ENCODE assay signal across 8 mouse cellular contexts in the genomic region with DNA sequence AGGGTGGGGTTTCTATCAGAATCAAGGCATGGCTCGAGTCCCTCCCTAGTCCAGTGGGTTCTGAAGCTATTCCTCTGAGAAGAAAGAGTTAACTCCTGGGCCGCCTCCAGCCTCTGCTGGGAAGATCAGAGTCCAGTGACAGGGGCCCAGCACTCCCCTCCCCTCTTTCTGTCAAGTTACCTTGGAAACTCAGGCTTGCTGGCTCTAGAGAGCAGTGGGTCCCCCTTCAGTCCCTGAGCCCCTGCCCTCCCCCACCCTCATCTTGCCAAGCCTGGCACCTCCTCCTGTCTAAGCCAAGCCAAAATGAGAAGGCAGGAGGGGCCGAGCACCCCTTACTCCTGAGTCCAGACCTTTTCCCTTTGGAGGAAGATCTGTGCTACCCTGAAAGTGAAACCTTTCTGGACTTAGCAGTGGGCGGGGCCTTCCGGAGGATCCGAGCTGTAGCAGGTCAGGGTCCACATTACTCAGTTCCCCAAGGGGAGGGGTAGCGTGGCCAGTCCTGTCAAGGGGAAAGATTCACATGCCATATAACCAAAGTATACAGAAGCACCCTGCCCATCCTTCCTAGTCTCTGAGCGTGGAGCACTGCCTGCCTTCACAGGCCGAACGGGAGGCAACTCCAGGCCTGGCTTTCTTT. TPM values are rescaled to one million over a fixed set of nuclear protein-coding genes. Genes with fewer than 3 reads are reported as not detected.
DNase-seq lines count a peak whose midpoint lies in the region; ATAC-seq and TF ChIP-seq lines count a peak whose summit lies in the region.

No protein-coding gene starts in this region.

- H3K36me3 ChIP-seq in embryonic facial prominence, embryonic 12.5 days: no peaks in the 10 kb centered on the region
- no peaks in the 10 kb centered on the region; the same call in 1 of the 2 replicates for H3K36me3 ChIP-seq in kidney, adult 2 months (ENCODE audit: control insufficient read depth, insufficient read depth, low read length)
- 0 out of 2 replicates have a peak, but pooled peaks cover 2% of the 10 kb centered on the region for H3K36me3 ChIP-seq in liver, embryonic 16.5 days (ENCODE audit: control insufficient read depth, insufficient read depth)

- H3K9ac ChIP-seq in embryonic facial prominence, embryonic 12.5 days: no peak overlapping the region
- H3K9ac ChIP-seq in liver, embryonic 16.5 days (ENCODE audit: low read depth, low read length): no peak overlapping the region

- WGBS in embryonic facial prominence, embryonic 12.5 days: 32% methylated on average over 10 of the region's 10 CpGs
- WGBS in kidney, adult 2 months: 36% methylated on average over 10 of the region's 10 CpGs
- 60% methylated on average over 10 of the region's 10 CpGs for WGBS in liver, embryonic 16.5 days (ENCODE audit: insufficient replicate concordance)

- peak overlapping the region; percentile 9; the same call in 1 of the 2 replicates for H3K4me2 ChIP-seq in embryonic facial prominence, embryonic 12.5 days (replicated peaks)
- peak overlapping the region; percentile 37 for H3K4me2 ChIP-seq in liver, embryonic 16.5 days (ENCODE audit: low read depth, low read length)

- H3K9me3 ChIP-seq in embryonic facial prominence, embryonic 12.5 days: no peaks in the 10 kb centered on the region
- no peaks in the 10 kb centered on the region for H3K9me3 ChIP-seq in liver, embryonic 16.5 days (replicated peaks; ENCODE audit: control insufficient read depth, low read length)

- H3K27ac ChIP-seq in embryonic facial prominence, embryonic 12.5 days: 0 out of 2 replicates have a peak overlapping the region, but pooled peaks have one; percentile 4
- peak overlapping the region; percentile 24 for H3K27ac ChIP-seq in kidney, adult 2 months (ENCODE audit: insufficient read depth, low read depth, low read length)
- peak overlapping the region; percentile 66 for H3K27ac ChIP-seq in liver, embryonic 16.5 days (ENCODE audit: low read length)

- TF ChIP-seq CTCF in kidney, adult 2 months (conservative IDR thresholded peaks at IDR 0.05; ENCODE audit: insufficient read depth, insufficient read length, low read depth, low read length): no peak

- peaks cover 54% of the 10 kb centered on the region for H3K4me1 ChIP-seq in embryonic facial prominence, embryonic 12.5 days
- H3K4me1 ChIP-seq in kidney, adult 2 months (ENCODE audit: control insufficient read depth, insufficient read depth, low read length): peaks cover 50% of the 10 kb centered on the region
- peaks cover 34% of the 10 kb centered on the region for H3K4me1 ChIP-seq in liver, embryonic 16.5 days (ENCODE audit: control insufficient read depth, low read depth, low read length)

- ATAC-seq in embryonic facial prominence, embryonic 12.5 days (ENCODE audit: insufficient number of reproducible peaks, insufficient read depth, low FRiP score, low TSS enrichment): peak; percentile 8; the same call in 1 of the 2 replicates
- ATAC-seq in liver, embryonic 16.5 days (ENCODE audit: low read depth): peak; percentile 76
- ATAC-seq in megakaryocyte-erythroid progenitor cell, adult 5-6 weeks (replicated peaks; ENCODE audit: low FRiP score, low TSS enrichment, poor library complexity, severe bottlenecking): no peak

- H3K27me3 ChIP-seq in embryonic facial prominence, embryonic 12.5 days: peaks cover 24% of the 10 kb centered on the region
- no peaks in the 10 kb centered on the region for H3K27me3 ChIP-seq in kidney, adult 2 months (replicated peaks; ENCODE audit: control insufficient read depth, insufficient read depth, low read length)
- H3K27me3 ChIP-seq in liver, embryonic 16.5 days (ENCODE audit: control insufficient read depth, insufficient read depth, low read depth, low read length): no peaks in the 10 kb centered on the region

- TF ChIP-seq POLR2A in kidney, adult 2 months (IDR thresholded peaks at IDR 0.05; ENCODE audit: low read depth, low read length): no peak

- peak; percentile 72 for DNase-seq in adrenal gland, adult 2 months
- DNase-seq in adrenal gland, adult 8-10 months: no peak
- DNase-seq in kidney, adult 2 months: peak; percentile 91
- no peak for DNase-seq in adipocyte (ENCODE audit: low spot score)
- no peak for DNase-seq in left cerebral cortex, adult 9 months (ENCODE audit: low spot score in 2 of 2)

- H3K4me3 ChIP-seq in embryonic facial prominence, embryonic 12.5 days: no peak overlapping the region
- H3K4me3 ChIP-seq in kidney, adult 2 months (ENCODE audit: insufficient read depth, low read depth, low read length): no peak overlapping the region
- H3K4me3 ChIP-seq in liver, embryonic 16.5 days (ENCODE audit: low read depth, low read length): 0 out of 2 replicates have a peak overlapping the region, but pooled peaks have one; percentile 3

RNA-seq across cellular contexts. Expression of gene Tmem104, which starts 9.6 kb away (rescaled TPM):
- total RNA-seq in adrenal gland, adult 2 months (2021): 10 to 100 TPM; 23.7 to 27.9 TPM
- 26.5 and 34.7 TPM in 2 replicates for polyA plus RNA-seq in adrenal gland, adult 2 months (2012; rRNA removed)
- 10 to 100 TPM; 24.8 to 34.0 (median 27.3) TPM for total RNA-seq in adrenal gland, adult 8-10 months (2022)
- 10.1 and 13.4 TPM in 2 replicates for polyA plus RNA-seq in embryonic facial prominence, embryonic 12.5 days (2016; fragmentation: Nextera tagmentation; extraction: Ambion mirVana)
- polyA plus RNA-seq in kidney, adult 2 months (2012; rRNA removed): 13.0 and 14.8 TPM in 2 replicates
- 5.9 and 6.4 TPM in 2 replicates for polyA plus RNA-seq in liver, embryonic 16.5 days (2015; fragmentation: Nextera tagmentation; extraction: Ambion mirVana)
- 5.0 and 10.1 TPM in 2 replicates for total RNA-seq in megakaryocyte-erythroid progenitor cell, adult 5-6 weeks (2014; fragmentation: Nextera tagmentation)
- 1.8 and 7.9 TPM in 2 replicates for total RNA-seq in megakaryocyte-erythroid progenitor cell, adult 5-6 weeks (2017)

RNA-seq across cellular contexts. Expression of gene Nat9, which starts 10.0 kb away (rescaled TPM):
- total RNA-seq in adrenal gland, adult 2 months (2021): 10 to 100 TPM; 20.0 to 29.2 TPM
- 12.0 and 16.2 TPM in 2 replicates for polyA plus RNA-seq in adrenal gland, adult 2 months (2012; rRNA removed)
- total RNA-seq in adrenal gland, adult 8-10 months (2022): 10 to 100 TPM; 29.0 to 32.1 (median 30.3) TPM
- polyA plus RNA-seq in embryonic facial prominence, embryonic 12.5 days (2016; fragmentation: Nextera tagmentation; extraction: Ambion mirVana): 21.8 and 23.7 TPM in 2 replicates
- polyA plus RNA-seq in kidney, adult 2 months (2012; rRNA removed): 32.4 and 35.3 TPM in 2 replicates
- polyA plus RNA-seq in liver, embryonic 16.5 days (2015; fragmentation: Nextera tagmentation; extraction: Ambion mirVana): 12.7 TPM in 2 replicates
- total RNA-seq in megakaryocyte-erythroid progenitor cell, adult 5-6 weeks (2014; fragmentation: Nextera tagmentation): 15.0 and 24.9 TPM in 2 replicates
- total RNA-seq in megakaryocyte-erythroid progenitor cell, adult 5-6 weeks (2017): 19.4 and 51.5 TPM in 2 replicates

RNA-seq across cellular contexts. Expression of gene Slc9a3r1, which starts 14.5 kb away (rescaled TPM):
- 10 to 100 TPM; 15.6 to 26.2 TPM for total RNA-seq in adrenal gland, adult 2 months (2021)
- 14.8 and 15.0 TPM in 2 replicates for polyA plus RNA-seq in adrenal gland, adult 2 months (2012; rRNA removed)
- 10 to 100 TPM; 21.0 to 25.6 (median 22.2) TPM for total RNA-seq in adrenal gland, adult 8-10 months (2022)
- polyA plus RNA-seq in embryonic facial prominence, embryonic 12.5 days (2016; fragmentation: Nextera tagmentation; extraction: Ambion mirVana): 34.6 and 35.4 TPM in 2 replicates
- 229 and 239 TPM in 2 replicates for polyA plus RNA-seq in kidney, adult 2 months (2012; rRNA removed)
- 78.8 and 88.7 TPM in 2 replicates for polyA plus RNA-seq in liver, embryonic 16.5 days (2015; fragmentation: Nextera tagmentation; extraction: Ambion mirVana)
- total RNA-seq in megakaryocyte-erythroid progenitor cell, adult 5-6 weeks (2014; fragmentation: Nextera tagmentation): 20.4 and 22.2 TPM in 2 replicates
- total RNA-seq in megakaryocyte-erythroid progenitor cell, adult 5-6 weeks (2017): 25.9 and 28.3 TPM in 2 replicates

RNA-seq across cellular contexts. Expression of gene Cd300lf, which starts 43.9 kb away (rescaled TPM):
- total RNA-seq in adrenal gland, adult 2 months (2021): under 1 TPM; 0.55 to 0.90 TPM
- polyA plus RNA-seq in adrenal gland, adult 2 months (2012; rRNA removed): 1.00 and 1.3 TPM in 2 replicates
- 1 to 10 TPM in 3 of 4 experiments, under 1 TPM in 1; 0.95 to 1.9 (median 1.4) TPM for total RNA-seq in adrenal gland, adult 8-10 months (2022)
- 0.28 TPM in 1 of 2 replicates, not detected in the other for polyA plus RNA-seq in embryonic facial prominence, embryonic 12.5 days (2016; fragmentation: Nextera tagmentation; extraction: Ambion mirVana)
- 0.29 and 1.2 TPM in 2 replicates for polyA plus RNA-seq in kidney, adult 2 months (2012; rRNA removed)
- 4.0 and 5.5 TPM in 2 replicates for polyA plus RNA-seq in liver, embryonic 16.5 days (2015; fragmentation: Nextera tagmentation; extraction: Ambion mirVana)
- 2.1 TPM in 1 of 2 replicates, not detected in the other for total RNA-seq in megakaryocyte-erythroid progenitor cell, adult 5-6 weeks (2014; fragmentation: Nextera tagmentation)
- total RNA-seq in megakaryocyte-erythroid progenitor cell, adult 5-6 weeks (2017): 1.0 and 3.4 TPM in 2 replicates

Comparison
In these comparisons a context has a peak if more than half of its experiments do, and no peak if none do; other contexts are left out.
1. DNase-seq: peak in adrenal gland, adult 2 months (single experiment) and kidney, adult 2 months (single experiment); none in adrenal gland, adult 8-10 months (single experiment), adipocyte (single experiment) and left cerebral cortex, adult 9 months (0 of 2).
2. H3K27ac ChIP-seq: peak in every context shown above with its lines; median percentile 66 in liver, embryonic 16.5 days; 24 in kidney, adult 2 months; 4 in embryonic facial prominence, embryonic 12.5 days.